Mouse (Mus musculus): Measurements from ENCODE around the gene Trcg1. TPM values are rescaled to one million over a fixed set of nuclear protein-coding genes. Genes with fewer than 3 reads are reported as not detected.

The Trcg1 gene
- polyA plus RNA-seq, 1 experiment from 2014 or later = not detected

DNA sequence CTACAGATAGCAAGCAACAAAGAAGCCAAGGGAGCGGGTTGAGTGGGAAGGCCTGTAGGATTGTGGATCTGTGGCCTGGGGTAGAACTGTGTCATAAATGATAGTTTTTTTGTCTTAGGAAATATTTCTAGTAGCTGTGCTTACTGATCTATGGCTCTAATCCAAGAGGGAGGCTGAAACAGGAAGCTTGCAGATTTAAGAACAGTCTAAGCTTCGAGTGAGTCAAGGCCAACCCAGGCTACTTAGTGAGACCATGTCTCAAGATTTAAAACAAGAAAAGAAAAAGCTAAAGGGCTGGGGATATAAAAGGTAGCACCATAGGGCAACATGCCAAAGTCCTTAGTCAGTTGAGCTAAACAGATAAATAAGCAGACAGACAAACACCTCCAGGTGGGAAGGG lies 1.9 kb downstream of the Trcg1 start:
- H3K4me2 ChIP-seq = no peak overlapping the region
- no peaks in the 10 kb centered on the region for H3K27me3 ChIP-seq
- WGBS = 94% methylated on average over 2 of the region's 2 CpGs
- no peak overlapping the region for H3K4me3 ChIP-seq (replicated peaks)
- H3K36me3 ChIP-seq (replicated peaks) = no peaks in the 10 kb centered on the region
- no peak overlapping the region for H3K9ac ChIP-seq
- H3K27ac ChIP-seq = no peak overlapping the region
- no peaks in the 10 kb centered on the region for H3K9me3 ChIP-seq
- H3K4me1 ChIP-seq = no peaks in the 10 kb centered on the region
- no peak for ATAC-seq (ENCODE audit: low FRiP score)

DNA sequence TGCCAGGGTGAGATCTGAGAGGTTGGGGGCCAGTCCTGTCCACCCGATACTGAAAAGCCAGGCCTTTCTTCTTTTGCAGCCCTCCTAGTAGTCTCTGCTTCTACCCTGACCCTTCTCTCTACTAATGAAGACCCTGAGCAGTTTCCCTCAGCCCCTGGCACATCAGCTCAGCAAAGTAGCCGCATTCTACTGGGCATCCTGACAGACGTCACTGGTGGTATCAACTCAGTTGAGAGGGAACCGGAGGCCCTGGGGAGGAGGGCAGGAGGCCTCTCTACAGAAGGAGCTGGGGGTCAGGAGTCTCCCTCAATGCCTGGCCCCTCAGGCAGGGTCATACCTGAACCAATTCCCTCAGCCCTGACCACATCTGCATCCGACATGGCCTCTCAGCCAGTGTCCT lies 4.8 kb downstream of the Trcg1 start:
- H3K27ac ChIP-seq = no peak overlapping the region
- H3K27me3 ChIP-seq = no peaks in the 10 kb centered on the region
- H3K9ac ChIP-seq = no peak overlapping the region
- no peak overlapping the region for H3K4me2 ChIP-seq
- ATAC-seq (ENCODE audit: low FRiP score) = no peak
- 86% methylated on average over 5 of the region's 5 CpGs for WGBS
- peaks cover 7% of the 10 kb centered on the region; the same call in 1 of the 2 replicates for H3K4me1 ChIP-seq
- no peaks in the 10 kb centered on the region for H3K9me3 ChIP-seq
- no peaks in the 10 kb centered on the region for H3K36me3 ChIP-seq (replicated peaks)
- H3K4me3 ChIP-seq (replicated peaks) = no peak overlapping the region

DNA sequence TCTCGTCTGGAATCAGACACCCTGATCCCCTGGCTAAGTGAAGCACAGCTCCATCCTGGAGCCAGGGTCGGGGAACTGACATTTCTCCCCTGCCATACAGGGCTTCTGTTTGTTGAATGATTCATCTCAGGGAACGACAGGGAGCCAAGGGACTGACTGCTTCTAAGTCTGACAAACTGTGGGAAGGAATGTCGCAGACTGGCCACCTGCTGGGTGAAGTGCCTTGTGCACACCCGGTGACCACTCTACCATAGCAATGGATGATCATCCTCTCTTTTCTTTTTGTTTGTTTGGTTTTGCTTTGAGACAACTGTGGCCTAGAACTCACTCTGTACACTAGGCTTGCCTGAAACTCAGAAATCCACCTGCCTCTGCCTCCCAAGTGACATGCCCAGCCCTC lies 6.6 kb downstream of the Trcg1 start:
- no peak for ATAC-seq (ENCODE audit: low FRiP score)
- Histone ChIP-seq H3K27me3 (no peaks in the 10 kb centered on the region), H3K9me3 (no peaks in the 10 kb centered on the region), H3K4me2 (no peak overlapping the region), H3K4me1 (peaks cover 7% of the 10 kb centered on the region; the same call in 1 of the 2 replicates), H3K9ac (no peak overlapping the region), H3K27ac (no peak overlapping the region), H3K4me3 (replicated peaks) (no peak overlapping the region), H3K36me3 (replicated peaks) (no peaks in the 10 kb centered on the region)
- 33% methylated on average over 5 of the region's 5 CpGs for WGBS

DNA sequence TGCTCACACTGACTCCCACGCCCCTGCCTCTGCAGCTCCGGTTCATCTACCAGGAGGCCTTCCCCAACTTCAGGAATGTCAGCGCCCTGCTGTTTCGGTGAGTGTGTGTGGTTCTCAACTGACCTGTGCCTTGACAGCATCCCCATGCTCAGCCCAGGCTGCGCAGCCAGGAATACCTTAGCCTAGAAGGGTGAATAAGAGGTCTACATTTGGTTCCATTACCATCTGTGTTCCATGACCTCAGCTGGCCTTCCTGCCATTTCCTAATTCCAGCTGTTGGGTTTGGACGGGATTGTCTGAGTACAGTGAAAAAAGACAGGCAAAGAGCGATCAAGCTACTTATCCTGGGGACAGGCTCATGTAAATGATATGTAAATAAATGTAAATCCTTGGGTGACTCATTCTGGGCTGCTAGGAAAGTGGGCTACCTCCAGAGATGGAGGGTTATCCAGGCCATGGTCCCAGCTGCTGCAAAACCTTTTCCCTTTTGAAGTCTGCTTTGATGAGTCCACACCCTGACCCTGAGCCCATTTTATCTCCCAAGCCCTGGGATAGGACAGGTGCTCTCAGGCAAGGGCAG lies 7.8 kb downstream of the Trcg1 start:
- H3K27ac ChIP-seq = no peak overlapping the region
- WGBS = 35% methylated on average over 7 of the region's 7 CpGs

DNA sequence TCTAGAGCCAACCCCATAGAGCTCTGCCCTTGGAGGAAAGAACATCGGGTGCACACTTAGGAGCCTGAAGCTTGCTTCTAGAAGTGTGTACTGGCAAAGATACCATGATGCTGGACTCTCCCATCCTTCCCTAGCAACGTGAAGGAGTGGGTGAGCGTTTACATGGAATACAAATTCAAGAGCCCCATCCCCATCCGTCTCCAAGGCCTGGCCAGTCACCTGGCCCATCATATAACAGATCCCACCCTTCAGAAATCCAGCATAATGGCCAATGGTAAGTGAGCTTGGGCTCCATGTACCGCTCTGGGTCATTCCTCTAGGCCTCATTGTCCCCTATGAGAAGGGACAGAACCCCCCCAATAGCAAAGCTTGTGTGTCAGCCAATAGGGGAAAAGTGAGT lies 10.1 kb downstream of the Trcg1 start:
- 88% methylated on average over 5 of the region's 5 CpGs for WGBS
- no peak for ATAC-seq (ENCODE audit: low FRiP score)
- Histone ChIP-seq H3K9me3 (no peaks in the 10 kb centered on the region), H3K27ac (no peak overlapping the region), H3K27me3 (no peaks in the 10 kb centered on the region), H3K36me3 (replicated peaks) (no peaks in the 10 kb centered on the region), H3K4me3 (replicated peaks) (no peak overlapping the region), H3K9ac (no peak overlapping the region), H3K4me1 (peaks cover 7% of the 10 kb centered on the region; the same call in 1 of the 2 replicates), H3K4me2 (no peak overlapping the region)

More for the DNA sequence above, 7.8 kb downstream of the Trcg1 start:
- Histone ChIP-seq H3K9me3 (no peaks in the 10 kb centered on the region), H3K4me3 (replicated peaks) (no peak overlapping the region), H3K36me3 (replicated peaks) (no peaks in the 10 kb centered on the region), H3K4me2 (no peak overlapping the region), H3K27me3 (no peaks in the 10 kb centered on the region), H3K4me1 (peaks cover 7% of the 10 kb centered on the region; the same call in 1 of the 2 replicates), H3K9ac (no peak overlapping the region)
- ATAC-seq (ENCODE audit: low FRiP score) = no peak

DNA sequence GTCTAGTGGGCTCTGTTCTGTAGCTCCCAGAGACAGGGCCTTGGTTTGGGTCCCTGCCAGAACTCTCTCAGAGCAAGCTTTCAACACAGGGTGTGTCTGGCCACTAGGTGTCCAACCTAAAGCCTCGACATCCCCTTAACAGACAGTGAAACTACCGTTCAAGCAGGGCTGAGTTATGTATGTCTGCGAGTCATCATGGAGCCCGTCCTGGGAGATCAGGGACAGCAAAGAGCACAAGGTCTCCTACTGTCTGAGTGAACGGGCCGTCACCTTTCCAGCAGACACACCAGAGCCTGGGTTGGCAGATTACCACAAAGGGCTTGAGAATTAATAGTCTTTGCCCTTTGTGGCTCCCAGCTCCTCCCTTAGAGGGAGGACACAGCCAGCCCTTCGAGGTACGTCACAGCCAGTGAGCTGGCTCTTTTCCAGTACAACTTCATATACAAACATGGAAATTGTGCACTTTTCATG lies 10.9 kb downstream of the Trcg1 start:
- no peak overlapping the region for H3K27ac ChIP-seq
- peaks cover under 1% of the 10 kb centered on the region; the same call in 1 of the 2 replicates for H3K36me3 ChIP-seq (replicated peaks)
- no peak overlapping the region for H3K4me3 ChIP-seq (replicated peaks)
- no peaks in the 10 kb centered on the region for H3K9me3 ChIP-seq
- no peak overlapping the region for H3K4me2 ChIP-seq
- no peak for ATAC-seq (ENCODE audit: low FRiP score)
- peaks cover 7% of the 10 kb centered on the region; the same call in 1 of the 2 replicates for H3K4me1 ChIP-seq
- H3K27me3 ChIP-seq = no peaks in the 10 kb centered on the region
- H3K9ac ChIP-seq = no peak overlapping the region
- WGBS = 70% methylated on average over 8 of the region's 8 CpGs

DNA sequence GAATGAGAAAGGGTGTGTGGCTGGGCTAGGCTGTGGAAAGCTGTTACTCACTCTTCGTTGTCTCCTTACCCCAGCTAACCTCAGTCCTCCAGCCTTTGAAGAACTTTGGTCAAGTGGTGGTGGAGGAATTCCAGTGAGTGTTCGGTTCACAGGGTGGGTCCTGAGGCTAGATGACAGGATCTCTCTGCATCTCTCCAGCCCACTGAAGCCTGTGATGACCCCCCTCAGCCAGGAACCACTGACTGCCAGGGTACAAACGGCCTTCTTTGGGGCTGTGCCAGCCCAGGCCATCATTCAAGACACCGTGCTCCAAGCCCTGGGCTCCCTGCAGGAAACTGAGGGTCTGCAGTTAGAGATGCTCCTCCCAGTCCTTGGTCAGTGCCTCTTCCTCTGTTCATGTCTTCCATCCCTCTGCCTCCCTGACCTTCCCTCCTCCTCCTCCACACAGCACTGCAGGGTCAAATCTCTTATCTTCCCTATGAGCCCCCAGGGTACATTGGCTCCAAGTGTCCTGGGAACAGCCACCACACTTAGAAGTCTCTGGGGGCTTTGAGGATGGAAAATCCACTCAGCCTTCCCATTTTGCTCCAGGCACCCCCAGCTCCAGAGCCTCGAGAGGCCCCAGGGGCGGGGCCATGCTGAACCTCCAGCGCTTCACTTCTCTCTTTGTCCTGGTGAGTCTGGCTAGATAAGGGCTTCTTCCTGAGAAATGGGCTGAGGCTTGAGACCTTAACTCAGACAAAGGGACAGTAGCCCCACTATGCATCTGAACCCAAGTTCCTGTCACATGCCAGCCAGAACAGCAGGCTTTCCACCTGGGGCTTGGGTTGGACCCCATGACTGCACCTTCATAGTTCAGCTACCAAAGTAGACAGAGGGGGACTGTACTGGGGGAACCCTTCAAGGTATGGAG lies 11.9 kb downstream of the Trcg1 start:
- Histone ChIP-seq H3K4me3 (replicated peaks) (no peak overlapping the region), H3K9me3 (no peaks in the 10 kb centered on the region), H3K36me3 (replicated peaks) (peaks cover 11% of the 10 kb centered on the region), H3K4me1 (peaks cover 7% of the 10 kb centered on the region; the same call in 1 of the 2 replicates), H3K27me3 (no peaks in the 10 kb centered on the region), H3K4me2 (no peak overlapping the region), H3K27ac (no peak overlapping the region), H3K9ac (no peak overlapping the region)
- ATAC-seq (ENCODE audit: low FRiP score) = no peak
- 81% methylated on average over 7 of the region's 7 CpGs for WGBS

DNA sequence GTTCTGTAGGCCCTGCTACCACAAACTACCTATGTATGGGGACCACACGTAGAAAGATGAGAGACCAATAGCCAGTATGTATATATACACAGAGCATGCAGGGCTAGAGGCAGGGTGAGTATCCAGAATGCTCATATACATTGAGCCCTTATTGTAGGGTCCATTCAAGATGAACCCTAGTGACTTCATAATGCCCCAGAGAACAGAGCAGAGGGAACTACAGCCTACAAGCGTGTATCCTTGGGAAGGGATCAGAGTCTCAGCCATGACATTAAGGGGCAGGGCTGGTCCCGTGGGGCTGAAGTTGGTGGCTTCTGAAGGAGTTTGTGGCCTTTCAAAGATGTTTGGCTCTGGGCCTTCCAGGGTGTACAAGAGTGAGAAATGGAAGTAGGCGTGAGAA lies 13.7 kb downstream of the Trcg1 start:
- 92% methylated on average over 4 of the region's 4 CpGs for WGBS
- no peak overlapping the region for H3K9ac ChIP-seq
- H3K4me3 ChIP-seq (replicated peaks) = no peak overlapping the region

DNA sequence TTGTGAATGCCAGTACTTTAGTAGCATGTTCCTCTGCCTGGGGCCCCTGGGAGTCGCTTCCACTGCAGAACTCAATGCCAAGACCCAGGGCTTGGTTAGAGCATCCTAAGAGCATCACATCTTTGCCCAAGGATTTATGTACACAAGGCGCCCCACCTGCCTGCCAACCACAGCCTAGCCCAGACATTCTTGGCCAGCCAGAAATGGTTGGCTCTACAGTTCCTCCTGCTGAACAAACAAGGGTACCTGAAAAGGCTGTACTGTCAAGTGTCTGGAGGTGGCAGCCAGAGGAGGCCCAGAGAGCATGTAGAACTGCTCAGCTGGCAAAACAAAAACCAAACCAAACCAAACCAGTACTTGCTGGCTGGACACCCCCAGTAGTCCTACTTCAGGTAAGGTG lies 14.8 kb downstream of the Trcg1 start:
- 90% methylated on average over 2 of the region's 2 CpGs for WGBS
- no peak overlapping the region for H3K27ac ChIP-seq
- no peak overlapping the region for H3K4me3 ChIP-seq (replicated peaks)
- no peaks in the 10 kb centered on the region for H3K9me3 ChIP-seq
- ATAC-seq (ENCODE audit: low FRiP score) = no peak
- H3K4me1 ChIP-seq = no peaks in the 10 kb centered on the region
- H3K4me2 ChIP-seq = no peak overlapping the region
- no peak overlapping the region for H3K9ac ChIP-seq
- H3K27me3 ChIP-seq = no peaks in the 10 kb centered on the region
- peaks cover 32% of the 10 kb centered on the region for H3K36me3 ChIP-seq (replicated peaks)

More for the DNA sequence above, 13.7 kb downstream of the Trcg1 start:
- H3K9me3 ChIP-seq = no peaks in the 10 kb centered on the region
- no peak overlapping the region for H3K4me2 ChIP-seq
- no peak overlapping the region for H3K27ac ChIP-seq
- H3K4me1 ChIP-seq = no peaks in the 10 kb centered on the region
- H3K27me3 ChIP-seq = no peaks in the 10 kb centered on the region
- ATAC-seq (ENCODE audit: low FRiP score) = no peak
- H3K36me3 ChIP-seq (replicated peaks) = peaks cover 26% of the 10 kb centered on the region

DNA sequence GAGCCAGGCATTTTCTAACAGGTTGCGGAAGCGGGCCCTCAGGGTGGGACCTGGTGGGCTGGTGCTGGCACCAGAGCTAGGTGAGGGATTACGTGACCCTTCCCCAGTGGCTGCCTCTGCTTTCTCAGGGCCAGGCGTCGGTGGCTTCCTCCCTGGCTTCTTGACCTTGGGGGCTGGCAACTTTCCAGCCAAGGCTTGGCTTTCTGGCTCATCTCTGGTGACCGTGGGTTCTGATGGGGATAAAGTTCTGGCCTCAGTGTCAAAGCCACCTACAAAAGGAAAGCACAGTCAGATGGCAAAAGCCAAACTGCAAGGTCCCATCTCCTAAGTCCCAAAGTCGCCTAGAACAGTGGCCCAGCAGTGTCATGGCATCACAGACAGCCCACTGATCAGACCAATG lies 17.7 kb downstream of the Trcg1 start:
- peaks cover 56% of the 10 kb centered on the region for H3K36me3 ChIP-seq (replicated peaks)
- H3K27ac ChIP-seq = no peak overlapping the region
- 90% methylated on average over 7 of the region's 7 CpGs for WGBS
- H3K4me2 ChIP-seq = no peak overlapping the region
- no peaks in the 10 kb centered on the region for H3K9me3 ChIP-seq
- no peaks in the 10 kb centered on the region for H3K4me1 ChIP-seq
- H3K4me3 ChIP-seq (replicated peaks) = no peak overlapping the region
- no peak overlapping the region for H3K9ac ChIP-seq
- H3K27me3 ChIP-seq = no peaks in the 10 kb centered on the region
- no peak for ATAC-seq (ENCODE audit: low FRiP score)

DNA sequence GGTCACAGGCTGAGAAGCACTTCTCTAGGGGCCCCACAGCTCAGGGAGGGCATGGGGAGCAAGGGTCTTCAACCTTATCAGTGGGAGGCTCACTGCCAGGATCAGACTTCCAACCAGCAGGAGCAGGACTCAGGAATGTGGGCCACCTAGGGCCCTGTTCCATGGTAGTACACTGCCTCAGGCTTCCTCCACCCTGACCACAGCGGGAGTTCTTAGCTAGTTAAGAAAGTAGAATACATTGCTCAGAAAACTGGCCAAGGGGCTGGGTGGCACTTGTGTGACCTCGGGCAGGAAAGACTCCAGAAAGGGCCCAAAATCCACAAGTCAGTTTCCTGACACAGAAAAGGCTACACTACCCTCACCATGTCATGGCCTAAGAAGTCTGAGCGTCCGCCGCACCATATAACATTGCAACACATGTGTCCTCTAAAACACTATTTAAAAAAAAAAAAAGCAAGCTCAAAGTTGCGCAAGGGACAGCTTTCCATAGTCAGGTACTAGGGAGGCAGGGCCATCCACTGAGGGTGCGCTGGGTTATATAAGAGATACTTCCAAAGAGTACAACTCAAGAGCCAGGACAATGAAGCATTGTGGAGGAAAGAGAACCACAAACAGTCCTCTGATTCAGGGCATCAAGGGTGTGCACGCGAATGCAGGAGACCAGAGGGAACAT lies 18.6 kb downstream of the Trcg1 start:
- Histone ChIP-seq H3K4me3 (replicated peaks) (no peak overlapping the region), H3K9me3 (no peaks in the 10 kb centered on the region), H3K27ac (no peak overlapping the region), H3K9ac (no peak overlapping the region), H3K36me3 (replicated peaks) (peaks cover 56% of the 10 kb centered on the region), H3K4me1 (no peaks in the 10 kb centered on the region), H3K4me2 (no peak overlapping the region), H3K27me3 (no peaks in the 10 kb centered on the region)
- ATAC-seq (ENCODE audit: low FRiP score) = no peak
- WGBS = 91% methylated on average over 9 of the region's 9 CpGs

DNA sequence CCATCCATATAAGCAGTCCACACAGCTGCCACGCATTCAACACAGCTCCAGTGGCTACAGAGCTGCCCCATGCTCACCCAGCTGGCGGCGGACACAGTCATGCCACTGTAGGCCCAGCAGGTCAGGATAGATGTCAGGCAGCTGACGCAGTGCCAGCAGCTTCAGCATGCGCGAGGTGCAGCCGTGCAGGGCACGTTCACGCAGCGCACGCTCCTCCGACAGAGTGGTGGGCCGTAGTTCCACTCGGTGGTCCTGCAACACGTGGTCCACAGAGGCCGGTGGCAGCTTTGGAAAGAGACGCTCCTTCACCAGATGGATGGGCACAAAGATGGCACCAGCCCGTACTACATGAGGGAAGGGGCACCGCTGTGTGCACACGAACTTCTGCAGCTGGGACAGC lies 20.0 kb downstream of the Trcg1 start:
- Histone ChIP-seq H3K27me3 (peaks cover 9% of the 10 kb centered on the region; the same call in 1 of the 2 replicates), H3K4me1 (peaks cover 8% of the 10 kb centered on the region), H3K9me3 (no peaks in the 10 kb centered on the region), H3K4me2 (no peak overlapping the region), H3K27ac (no peak overlapping the region), H3K4me3 (replicated peaks) (no peak overlapping the region), H3K36me3 (replicated peaks) (peaks cover 56% of the 10 kb centered on the region), H3K9ac (no peak overlapping the region)
- WGBS = 97% methylated on average over 20 of the region's 20 CpGs
- ATAC-seq (ENCODE audit: low FRiP score) = no peak
